In genomic region chr17:55959946-55960740, GRCm38 (mm10) we compare ENCODE assay signal across 9 mouse cellular contexts. TPM values are rescaled to one million over a fixed set of nuclear protein-coding genes. Genes with fewer than 3 reads are reported as not detected.
A peak's percentile ranks its signal among the peaks of the same experiment; 100 is the strongest.
DNase-seq lines count a peak whose midpoint lies in the region; ATAC-seq and TF ChIP-seq lines count a peak whose summit lies in the region.
"Had no signal": no experiment of that assay in that cellular context is flagged by ENCODE, and none has a peak within 500 bp of the region (broad histone marks: within the 10 kb centered on the region; RNA-seq: fewer than 3 reads in every experiment).

No protein-coding gene starts in this region.

- no peak for TF ChIP-seq CTCF in stomach, postnatal 0 days (IDR thresholded peaks at IDR 0.05; ENCODE audit: low read depth)

- no peaks in the 10 kb centered on the region for H3K9me3 ChIP-seq in limb, embryonic 13.5 days
- no peaks in the 10 kb centered on the region for H3K9me3 ChIP-seq in stomach, postnatal 0 days (ENCODE audit: control insufficient read depth, low read length)

- DNase-seq in heart, adult 11 months = peak; percentile 93
- DNase-seq in heart, adult 9 months (ENCODE audit: low spot score in 2 of 2) = no peak
- peak; percentile 3 for DNase-seq in urinary bladder, postnatal 14 days (ENCODE audit: low spot score)
- no peak for DNase-seq in urinary bladder, postnatal 25 days (ENCODE audit: low spot score)
- no peak for DNase-seq in stomach, postnatal 0 days (ENCODE audit: low spot score)
- DNase-seq in adrenal gland, postnatal 36 days = no peak

- H3K27ac ChIP-seq in limb, embryonic 13.5 days = peak overlapping the region; percentile 90; the same call in 1 of the 2 replicates
- peak overlapping the region; percentile 14; the same call in 1 of the 2 replicates for H3K27ac ChIP-seq in stomach, postnatal 0 days (replicated peaks)

- H3K4me3 ChIP-seq in limb, embryonic 13.5 days = peak overlapping the region; percentile 51
- H3K4me3 ChIP-seq in stomach, postnatal 0 days (ENCODE audit: low read depth, low read length) = peak overlapping the region; percentile 57

- peaks cover 41% of the 10 kb centered on the region for H3K36me3 ChIP-seq in limb, embryonic 13.5 days
- peaks cover 6% of the 10 kb centered on the region; the same call in 1 of the 2 replicates for H3K36me3 ChIP-seq in stomach, postnatal 0 days (ENCODE audit: control insufficient read depth, insufficient read depth, low read length)

- no peak for TF ChIP-seq EP300 in stomach, postnatal 0 days (optimal IDR thresholded peaks at IDR 0.05)

- H3K4me2 ChIP-seq in limb, embryonic 13.5 days (replicated peaks) = peak overlapping the region; percentile 78
- H3K4me2 ChIP-seq in stomach, postnatal 0 days (replicated peaks; ENCODE audit: low read depth) = peak overlapping the region; percentile 47

- ATAC-seq in limb, embryonic 13.5 days (ENCODE audit: low FRiP score, low read depth) = no peak
- ATAC-seq in stomach, postnatal 0 days (ENCODE audit: low FRiP score, low TSS enrichment) = no peak
- ATAC-seq in inflammation-experienced regulatory T-cells, adult 6 months = no peak

- 76% methylated on average over 10 of the region's 10 CpGs for WGBS in limb, embryonic 13.5 days
- WGBS in stomach, postnatal 0 days = 71% methylated on average over 10 of the region's 10 CpGs

- H3K9ac ChIP-seq in limb, embryonic 13.5 days = peak overlapping the region; percentile 58
- peak overlapping the region; percentile 41 for H3K9ac ChIP-seq in stomach, postnatal 0 days (ENCODE audit: low read length)

- peaks cover 29% of the 10 kb centered on the region for H3K4me1 ChIP-seq in limb, embryonic 13.5 days
- H3K4me1 ChIP-seq in stomach, postnatal 0 days (replicated peaks; ENCODE audit: control insufficient read depth, insufficient read depth) = 0 out of 2 replicates have a peak, but pooled peaks cover 4% of the 10 kb centered on the region

- peaks cover 6% of the 10 kb centered on the region for H3K27me3 ChIP-seq in limb, embryonic 13.5 days
- H3K27me3 ChIP-seq in stomach, postnatal 0 days (ENCODE audit: control insufficient read depth, insufficient read depth, low read length) = no peaks in the 10 kb centered on the region

RNA-seq across cellular contexts. Expression of gene Yju2, which starts 1.2 kb away (rescaled TPM):
- polyA plus RNA-seq in limb, embryonic 13.5 days (2015; fragmentation: Nextera tagmentation; extraction: Ambion mirVana) = 25.5 and 27.8 TPM in 2 replicates
- 12.5 and 12.6 TPM in 2 replicates for polyA plus RNA-seq in stomach, postnatal 0 days (2015; fragmentation: Nextera tagmentation; extraction: Ambion mirVana)
- 10 to 100 TPM; 13.1 to 15.8 TPM for total RNA-seq in adrenal gland, postnatal 36 days (2021)
- 10 to 100 TPM; 25.6 to 36.5 (median 33.0) TPM for polyA plus RNA-seq in inflammation-experienced regulatory T-cells, adult 6 months (2017; shearing (Covaris generic))

RNA-seq across cellular contexts. Expression of gene Ebi3, which starts 7.7 kb away (rescaled TPM):
- polyA plus RNA-seq in limb, embryonic 13.5 days (2015; fragmentation: Nextera tagmentation; extraction: Ambion mirVana) = 1.3 and 1.4 TPM in 2 replicates
- polyA plus RNA-seq in stomach, postnatal 0 days (2015; fragmentation: Nextera tagmentation; extraction: Ambion mirVana) = 2.7 and 3.1 TPM in 2 replicates
- total RNA-seq in adrenal gland, postnatal 36 days (2021) = 1 to 10 TPM; 1.1 to 1.5 TPM
- 10 to 100 TPM; 50.3 to 70.8 (median 50.4) TPM for polyA plus RNA-seq in inflammation-experienced regulatory T-cells, adult 6 months (2017; shearing (Covaris generic))

RNA-seq across cellular contexts. Expression of gene Shd, which starts 10.1 kb away (rescaled TPM):
- polyA plus RNA-seq in limb, embryonic 13.5 days (2015; fragmentation: Nextera tagmentation; extraction: Ambion mirVana) = 50.4 and 50.7 TPM in 2 replicates
- 3.2 and 3.4 TPM in 2 replicates for polyA plus RNA-seq in stomach, postnatal 0 days (2015; fragmentation: Nextera tagmentation; extraction: Ambion mirVana)
- under 1 TPM; 0.50 to 0.99 TPM for total RNA-seq in adrenal gland, postnatal 36 days (2021)
- polyA plus RNA-seq in inflammation-experienced regulatory T-cells, adult 6 months (2017; shearing (Covaris generic)) = under 1 TPM in 1 of 3 experiments, not detected in 2; 0.40 TPM
- total RNA-seq: common myeloid progenitor, adult 5-6 weeks had no signal

RNA-seq across cellular contexts. Expression of gene Zfp119b, which starts 10.8 kb away (rescaled TPM):
- polyA plus RNA-seq in limb, embryonic 13.5 days (2015; fragmentation: Nextera tagmentation; extraction: Ambion mirVana) = 7.0 and 7.6 TPM in 2 replicates
- 4.9 and 5.8 TPM in 2 replicates for polyA plus RNA-seq in stomach, postnatal 0 days (2015; fragmentation: Nextera tagmentation; extraction: Ambion mirVana)
- 1 to 10 TPM; 3.3 to 4.0 TPM for total RNA-seq in adrenal gland, postnatal 36 days (2021)
- polyA plus RNA-seq in inflammation-experienced regulatory T-cells, adult 6 months (2017; shearing (Covaris generic)) = 10 to 100 TPM in 2 of 3 experiments, 1 to 10 TPM in 1; 8.1 to 20.3 (median 17.7) TPM

RNA-seq across cellular contexts. Expression of gene Fsd1, which starts 26.2 kb away (rescaled TPM):
- 36.4 and 39.2 TPM in 2 replicates for polyA plus RNA-seq in limb, embryonic 13.5 days (2015; fragmentation: Nextera tagmentation; extraction: Ambion mirVana)
- polyA plus RNA-seq in stomach, postnatal 0 days (2015; fragmentation: Nextera tagmentation; extraction: Ambion mirVana) = 2.7 and 3.5 TPM in 2 replicates
- total RNA-seq in adrenal gland, postnatal 36 days (2021) = 1 to 10 TPM; 1.1 to 1.3 TPM
- polyA plus RNA-seq in inflammation-experienced regulatory T-cells, adult 6 months (2017; shearing (Covaris generic)) = under 1 TPM in 1 of 3 experiments, not detected in 2; 0.98 TPM
- total RNA-seq: common myeloid progenitor, adult 5-6 weeks had no signal

Comparison
In these comparisons a context has a peak if more than half of its experiments do, and no peak if none do; other contexts are left out.
1. DNase-seq: peak in heart, adult 11 months (single experiment) and urinary bladder, postnatal 14 days (single experiment); none in heart, adult 9 months (0 of 2), urinary bladder, postnatal 25 days (single experiment), stomach, postnatal 0 days (single experiment) and adrenal gland, postnatal 36 days (0 of 2).
2. RNA of gene Ebi3, which starts 7.7 kb away (polyA plus RNA-seq): 50.3 to 70.8 TPM in inflammation-experienced regulatory T-cells, adult 6 months; 2.7 to 3.1 TPM in stomach, postnatal 0 days and 1.3 to 1.4 TPM in limb, embryonic 13.5 days; every median in the first group is over 10 times any median in the second.
3. RNA of gene Shd, which starts 10.1 kb away (polyA plus RNA-seq): 50.4 to 50.7 TPM in limb, embryonic 13.5 days; 3.2 to 3.4 TPM in stomach, postnatal 0 days and 0.40 TPM in inflammation-experienced regulatory T-cells, adult 6 months; every median in the first group is over 10 times any median in the second.